Mouse (Mus musculus): ENCODE measurements around the gene Sstr3.

GRCm38 (mm10) chr15:78587050-78587994 is 42.8 kb upstream of the Sstr3 start:
- TF ChIP-seq EP300 (IDR thresholded peaks at IDR 0.05; ENCODE audit: low read depth) (no peak), CTCF (IDR thresholded peaks at IDR 0.05; ENCODE audit: low read depth) (peak; percentile 92)
